Mouse (Mus musculus) erythroblast, embryonic 14.5 days (primary cell): Measurements from ENCODE around the gene Timp3. TPM values are rescaled to one million over a fixed set of nuclear protein-coding genes. Genes with fewer than 3 reads are reported as not detected.
A peak's percentile ranks its signal among the peaks of the same experiment; 100 is the strongest.

Experiments used
- H3K27me3 ChIP-seq: 2 replicates; pipeline ENCODE4 v1.6.1; 2012; ENCODE audit warnings: inconsistent platforms; ENCODE audit not compliant: control insufficient read depth
- H3K36me3 ChIP-seq: 2 replicates; pipeline ENCODE4 v1.6.1; 2012; ENCODE audit warnings: mild to moderate bottlenecking, inconsistent platforms; ENCODE audit not compliant: control insufficient read depth
- H3K4me1 ChIP-seq: 2 replicates; pipeline ENCODE4 v1.6.1; 2012; ENCODE audit warnings: inconsistent platforms; ENCODE audit not compliant: control insufficient read depth
- H3K4me3 ChIP-seq: replicated peaks from 2 replicates; pipeline ENCODE3; 2012; ENCODE audit warnings: moderate library complexity, mild to moderate bottlenecking, inconsistent platforms
- H3K9me3 ChIP-seq: 2 replicates; pipeline ENCODE4 v1.6.1; 2012; ENCODE audit warnings: low read length, inconsistent platforms, mixed read lengths; ENCODE audit not compliant: control insufficient read depth
- GATA1 ChIP-seq: IDR thresholded peaks from 2 replicates; pipeline ENCODE4 v1.6.1; 2012; ENCODE audit warnings: low read length, inconsistent platforms, mixed read lengths
- TAL1 ChIP-seq: IDR thresholded peaks from 3 replicates; pipeline ENCODE4 v1.6.1; 2012; ENCODE audit warnings: low read length, inconsistent platforms, mixed read lengths
- polyA plus RNA-seq: library from polyadenylated mRNA; stranded (reverse); fragments of >175 nt; gene quantifications from 2 replicates; pipeline ENCODE4 v1.2.3, GENCODE M21; 2012

The Timp3 gene
- polyA plus RNA-seq, 1 experiment = 0.05 TPM

DNA sequence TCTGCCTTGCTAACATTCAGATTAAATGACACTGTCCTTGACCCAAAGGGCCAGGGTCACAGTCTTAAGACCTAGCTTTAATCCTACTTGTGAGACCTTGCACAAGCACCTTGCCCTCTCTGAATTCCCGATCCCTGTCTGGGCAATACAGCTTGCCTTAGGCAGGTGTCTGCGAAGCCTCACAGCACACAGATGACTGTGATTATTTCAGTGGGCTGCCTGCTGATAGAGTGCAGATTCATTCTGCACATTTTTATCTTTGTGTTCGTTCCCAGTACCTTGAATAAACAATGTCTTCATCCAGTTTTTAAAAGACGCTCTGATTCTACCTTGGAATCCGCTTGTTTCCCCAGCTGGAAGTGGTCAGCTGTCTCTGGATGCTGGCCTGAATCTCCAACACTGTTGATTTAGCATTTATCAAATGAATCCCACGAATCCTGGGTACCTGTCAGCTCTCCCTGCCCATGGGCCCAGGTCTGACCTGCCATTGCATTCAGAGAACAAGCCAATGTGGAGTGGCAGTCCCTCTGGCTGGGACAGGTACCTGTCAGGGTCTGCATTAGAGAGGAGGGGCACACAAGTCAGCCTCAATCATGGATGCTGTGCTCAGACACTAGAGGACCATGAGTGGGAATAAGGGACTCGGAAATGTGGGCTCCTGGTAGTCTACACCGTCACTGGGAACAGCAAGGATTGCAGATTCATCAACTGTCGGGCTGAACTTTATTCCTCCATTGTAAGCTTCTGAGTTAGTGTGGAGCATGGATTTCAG, 81.2 kb downstream of the Timp3 start:
- H3K4me1 ChIP-seq = no peaks in the 10 kb centered on the region
- no peaks in the 10 kb centered on the region for H3K9me3 ChIP-seq
- no peaks in the 10 kb centered on the region for H3K36me3 ChIP-seq
- peaks cover 2% of the 10 kb centered on the region; the same call in 1 of the 2 replicates for H3K27me3 ChIP-seq
- no peak for TF ChIP-seq TAL1
- TF ChIP-seq GATA1 = no peak
- H3K4me3 ChIP-seq = no peak overlapping the region

DNA sequence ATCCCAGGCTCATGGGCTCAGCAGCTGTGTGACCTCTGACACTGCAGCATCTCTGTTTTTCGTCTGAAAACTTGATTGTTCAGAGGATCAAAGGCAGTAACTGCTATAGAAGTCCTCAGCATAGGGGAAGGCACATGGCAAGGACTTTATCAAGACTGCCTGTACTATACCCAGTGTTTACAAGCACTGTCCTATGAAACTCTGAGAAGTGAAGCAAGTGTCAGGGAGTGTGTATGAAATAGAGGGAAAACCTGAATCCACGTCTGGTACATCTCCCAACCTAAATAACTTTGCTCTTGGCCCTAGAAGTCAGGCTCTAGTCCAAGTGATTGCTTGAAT, 81.7 kb downstream of the Timp3 start:
- H3K36me3 ChIP-seq = no peaks in the 10 kb centered on the region
- no peak for TF ChIP-seq TAL1
- TF ChIP-seq GATA1 = no peak
- H3K27me3 ChIP-seq = peaks cover 2% of the 10 kb centered on the region; the same call in 1 of the 2 replicates
- no peaks in the 10 kb centered on the region for H3K4me1 ChIP-seq
- H3K9me3 ChIP-seq = no peaks in the 10 kb centered on the region
- H3K4me3 ChIP-seq = no peak overlapping the region

DNA sequence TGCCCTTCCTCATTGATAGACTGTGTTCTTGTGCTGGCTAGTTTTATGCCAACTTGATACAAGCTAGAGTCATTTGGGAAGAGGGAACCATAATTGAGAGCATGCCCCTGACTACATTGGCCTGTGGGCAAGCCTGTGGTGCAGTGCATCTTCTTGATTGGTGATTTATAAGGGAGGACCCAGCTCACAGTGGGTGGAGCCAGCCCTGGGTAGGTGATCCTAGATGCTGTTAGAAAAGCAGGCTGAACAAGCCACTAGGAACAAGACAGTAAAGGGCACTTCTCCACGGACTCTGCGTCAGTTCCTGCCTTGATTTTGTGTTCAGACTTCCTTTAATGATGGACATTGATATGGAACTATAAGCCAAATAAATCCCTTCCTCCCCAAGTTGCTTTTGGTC, 84.5 kb downstream of the Timp3 start:
- Histone ChIP-seq H3K4me3 (no peak overlapping the region), H3K36me3 (no peaks in the 10 kb centered on the region), H3K27me3 (peaks cover 2% of the 10 kb centered on the region; the same call in 1 of the 2 replicates), H3K9me3 (no peaks in the 10 kb centered on the region), H3K4me1 (peaks cover 9% of the 10 kb centered on the region)
- TF ChIP-seq GATA1 = no peak
- no peak for TF ChIP-seq TAL1

DNA sequence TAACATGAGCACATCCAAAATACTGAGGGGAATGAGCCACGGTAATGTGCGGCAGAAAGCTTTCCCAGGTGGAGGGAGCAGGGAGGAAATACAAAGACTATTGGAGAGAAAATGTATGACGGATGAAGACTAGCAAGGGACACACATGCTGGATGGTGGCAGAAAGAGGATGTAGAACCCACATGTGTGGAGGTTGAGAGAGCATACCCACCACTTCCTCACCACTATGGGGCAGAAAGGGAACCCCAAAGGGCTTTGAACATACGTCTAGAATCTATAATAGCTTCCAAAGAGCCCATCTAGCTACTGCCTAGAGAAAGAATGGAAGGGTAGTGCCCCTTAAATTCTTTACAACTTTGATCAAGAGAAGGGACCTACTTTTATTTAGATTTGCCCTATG, 85.5 kb downstream of the Timp3 start:
- H3K9me3 ChIP-seq = no peaks in the 10 kb centered on the region
- no peak for TF ChIP-seq GATA1
- no peaks in the 10 kb centered on the region for H3K36me3 ChIP-seq

DNA sequence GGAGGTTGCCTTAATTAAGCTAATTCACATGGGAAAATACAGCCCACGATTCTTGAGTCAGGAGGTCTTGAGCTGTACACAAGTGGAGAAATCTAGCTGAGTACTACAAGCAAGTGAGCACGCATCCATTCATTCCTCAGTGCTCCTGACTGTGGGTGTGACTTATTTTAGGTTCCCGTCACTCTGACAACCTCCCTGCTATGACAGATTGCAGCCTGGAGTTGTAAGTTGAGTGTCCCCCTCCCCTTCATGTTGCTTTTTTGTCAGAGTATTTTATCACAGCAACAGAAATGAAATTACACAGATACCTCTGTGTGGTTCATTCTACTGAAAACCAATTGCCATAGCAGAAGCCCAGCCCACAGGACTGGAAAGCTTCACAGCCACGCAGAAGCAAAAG, 86.1 kb downstream of the Timp3 start:
- Histone ChIP-seq H3K4me3 (no peak overlapping the region), H3K9me3 (no peaks in the 10 kb centered on the region), H3K36me3 (no peaks in the 10 kb centered on the region), H3K27me3 (peaks cover 2% of the 10 kb centered on the region; the same call in 1 of the 2 replicates), H3K4me1 (peaks cover 9% of the 10 kb centered on the region)
- no peak for TF ChIP-seq TAL1
- no peak for TF ChIP-seq GATA1

More for the DNA sequence above, 85.5 kb downstream of the Timp3 start:
- Histone ChIP-seq H3K4me1 (peaks cover 9% of the 10 kb centered on the region), H3K27me3 (peaks cover 2% of the 10 kb centered on the region; the same call in 1 of the 2 replicates), H3K4me3 (no peak overlapping the region)

- TF ChIP-seq GATA1 = no peak
- H3K36me3 ChIP-seq = no peaks in the 10 kb centered on the region
- H3K4me3 ChIP-seq = no peak overlapping the region
- H3K27me3 ChIP-seq = no peaks in the 10 kb centered on the region
- H3K4me1 ChIP-seq = peaks cover 23% of the 10 kb centered on the region
- H3K9me3 ChIP-seq = no peaks in the 10 kb centered on the region
These were observed 87.8 kb downstream of the Timp3 start for GRCm38 (mm10) chr10:86387821-86388440.

DNA sequence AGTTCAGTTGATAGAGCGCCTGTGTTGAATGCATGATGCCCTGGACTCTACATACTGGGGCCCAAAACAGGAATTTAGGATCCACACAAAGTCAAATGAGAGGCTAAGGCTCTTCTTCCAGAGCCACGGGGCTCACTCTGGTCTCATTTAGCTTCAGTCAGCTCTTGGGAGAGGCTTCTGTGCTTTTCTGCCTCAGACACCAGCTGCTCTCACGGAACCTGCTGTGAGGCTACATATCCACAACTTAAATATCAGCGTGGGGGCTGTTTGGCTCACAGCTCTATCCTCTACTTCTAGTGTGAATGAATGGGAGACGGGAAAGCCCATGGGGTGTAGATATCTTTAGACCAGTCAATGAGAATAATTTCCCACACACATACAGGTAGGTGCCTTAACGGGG, 88.6 kb downstream of the Timp3 start:
- H3K36me3 ChIP-seq = no peaks in the 10 kb centered on the region
- no peaks in the 10 kb centered on the region for H3K9me3 ChIP-seq
- no peaks in the 10 kb centered on the region for H3K27me3 ChIP-seq
- H3K4me3 ChIP-seq = no peak overlapping the region
- TF ChIP-seq TAL1 = no peak
- no peak for TF ChIP-seq GATA1
- peaks cover 23% of the 10 kb centered on the region for H3K4me1 ChIP-seq

DNA sequence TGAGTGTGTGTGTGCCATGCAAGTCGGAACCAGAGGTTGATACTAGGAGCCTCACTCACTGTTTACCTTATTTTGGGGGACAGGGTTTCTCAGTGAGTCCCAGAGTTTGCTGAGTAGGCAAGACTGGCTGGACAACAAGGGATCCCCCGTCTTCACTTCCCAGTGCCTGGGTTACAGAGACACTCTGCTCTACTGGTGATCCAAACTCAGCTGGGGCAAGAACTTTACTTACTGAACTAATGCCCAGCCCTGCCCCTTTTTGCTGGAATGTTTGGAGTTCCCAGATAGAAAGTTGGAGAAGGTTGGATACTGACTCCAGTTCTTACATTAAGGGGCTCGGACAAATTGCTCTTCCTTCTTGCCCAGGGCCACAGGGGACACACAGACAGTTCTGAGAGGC, 89.2 kb downstream of the Timp3 start:
- Histone ChIP-seq H3K27me3 (no peaks in the 10 kb centered on the region), H3K9me3 (no peaks in the 10 kb centered on the region), H3K4me3 (no peak overlapping the region), H3K4me1 (peaks cover 23% of the 10 kb centered on the region), H3K36me3 (no peaks in the 10 kb centered on the region)
- TF ChIP-seq TAL1 (no peak), GATA1 (no peak)

GRCm38 (mm10) chr10:86389913-86390312, 89.7 kb downstream of the Timp3 start:
- Histone ChIP-seq H3K27me3 (no peaks in the 10 kb centered on the region), H3K4me1 (peaks cover 23% of the 10 kb centered on the region), H3K36me3 (no peaks in the 10 kb centered on the region), H3K9me3 (no peaks in the 10 kb centered on the region), H3K4me3 (no peak overlapping the region)
- TF ChIP-seq GATA1 (no peak), TAL1 (no peak)

- H3K27me3 ChIP-seq = no peaks in the 10 kb centered on the region
- H3K4me3 ChIP-seq = peak overlapping the region; percentile 6
- H3K9me3 ChIP-seq = no peaks in the 10 kb centered on the region
- no peaks in the 10 kb centered on the region for H3K36me3 ChIP-seq
- H3K4me1 ChIP-seq = peaks cover 22% of the 10 kb centered on the region
- peak; percentile 66 for TF ChIP-seq GATA1
- no peak for TF ChIP-seq TAL1
These were observed 92.2 kb downstream of the Timp3 start for GRCm38 (mm10) chr10:86392399-86392798.
